In the genomic region with DNA sequence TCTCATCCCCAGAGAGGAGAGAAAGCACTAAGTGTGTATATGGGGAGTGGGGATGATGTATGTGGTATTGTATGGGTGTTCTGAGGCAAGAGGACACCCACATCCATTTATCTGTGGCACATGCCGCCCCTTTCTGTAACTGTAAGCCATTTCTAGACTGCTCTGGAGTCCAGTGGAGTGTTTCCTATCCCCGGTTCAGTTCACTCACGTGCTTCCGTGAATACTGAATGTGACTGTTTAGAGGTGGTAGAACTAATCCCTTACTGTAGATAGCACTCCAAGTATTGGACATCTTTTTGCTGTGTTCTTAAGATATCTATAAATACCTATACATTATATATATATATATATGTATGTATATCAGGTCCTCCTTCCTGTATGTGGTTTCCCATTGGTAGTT, we compare ENCODE assay signal across 13 mouse cellular contexts. TPM values are rescaled to one million over a fixed set of nuclear protein-coding genes. Genes with fewer than 3 reads are reported as not detected.
DNase-seq lines count a peak whose midpoint lies in the region; TF ChIP-seq lines count a peak whose summit lies in the region.
"Had no signal": no experiment of that assay in that cellular context is flagged by ENCODE, and none has a peak within 500 bp of the region (broad histone marks: within the 10 kb centered on the region; RNA-seq: fewer than 3 reads in every experiment).

No protein-coding gene starts in this region.

- no peak for TF ChIP-seq CTCF in MEL (IDR thresholded peaks at IDR 0.05 in 2 of 3, conservative IDR thresholded peaks at IDR 0.05 in 1 of 3; ENCODE audit: control insufficient read depth in 1 of 3, insufficient read depth in 1 of 3, low read depth in 2 of 3, low read length in 3 of 3, poor library complexity in 1 of 3, severe bottlenecking in 1 of 3)

- no peaks in the 10 kb centered on the region for H3K9me3 ChIP-seq in MEL (replicated peaks; ENCODE audit: insufficient read depth, low read length)
- H3K9me3 ChIP-seq: embryonic facial prominence, embryonic 10.5 days; embryonic facial prominence, embryonic 12.5 days; forebrain, embryonic 12.5 days; G1E had no signal

- TF ChIP-seq POLR2A in MEL (IDR thresholded peaks at IDR 0.05; ENCODE audit: control insufficient read depth in 1 of 2, insufficient read depth in 1 of 2, low read depth in 1 of 2, low read length in 2 of 2, poor library complexity in 1 of 2): no peak; a peak in 1 of 4 replicates

- peaks cover 0 to 15% of the 10 kb centered on the region in 2 experiments; a peak in 3 of 4 replicates for H3K36me3 ChIP-seq in MEL (ENCODE audit: control insufficient read depth in 1 of 2, insufficient read depth in 2 of 2, low read length in 2 of 2)

- no peak for TF ChIP-seq RAD21 in MEL (IDR thresholded peaks at IDR 0.05; ENCODE audit: low read depth, low read length)

- H3K9ac ChIP-seq in MEL (ENCODE audit: control insufficient read depth, low read depth, low read length, poor library complexity, severe bottlenecking): peak overlapping the region; percentile 24
- H3K9ac ChIP-seq: embryonic facial prominence, embryonic 12.5 days; forebrain, embryonic 12.5 days had no signal

- TF ChIP-seq EP300 in MEL (IDR thresholded peaks at IDR 0.05; ENCODE audit: low read depth in 1 of 2, low read length in 2 of 2): no peak

- intact Hi-C loops in heart, postnatal 25 days (cut with DNase I): loop anchor here (5.0 kb wide), 1 partner anchor 203 kb away; no protein-coding TSS in a partner anchor
- intact Hi-C loops in left cerebral cortex, postnatal 14 days (cut with DNase I): loop anchor here (10.0 kb wide), 1 partner anchor 120 kb away; no protein-coding TSS in a partner anchor
- intact Hi-C loops in left cerebral cortex, postnatal 4 days (cut with DNase I): no loop called here

- peak overlapping the region; percentile 66 for H3K27ac ChIP-seq in MEL (ENCODE audit: control insufficient read depth, low read depth, low read length)
- H3K27ac ChIP-seq: embryonic facial prominence, embryonic 10.5 days; embryonic facial prominence, embryonic 12.5 days; forebrain, embryonic 12.5 days had no signal

- DNase-seq in cerebellum, adult 9-11 months: peak; percentile 32
- no peak for DNase-seq in cerebellum, adult 18-20 months
- DNase-seq in heart, adult 11 months: peak; percentile 79
- no peak for DNase-seq in heart, postnatal 25 days (ENCODE audit: low spot score)
- peak; percentile 13 for DNase-seq in left cerebral cortex, postnatal 14 days (ENCODE audit: low spot score in 2 of 2)
- no peak for DNase-seq in left cerebral cortex, postnatal 4 days
- DNase-seq in MEL (ENCODE audit: low read depth, low spot score): peak; percentile 55
- DNase-seq in embryo, embryonic 9.5 days (ENCODE audit: extremely low spot score): no peak

- no peaks in the 10 kb centered on the region for H3K27me3 ChIP-seq in MEL (ENCODE audit: control insufficient read depth in 1 of 2, insufficient read depth in 2 of 2, low read length in 2 of 2)
- H3K27me3 ChIP-seq: CH12.LX; embryonic facial prominence, embryonic 12.5 days; forebrain, embryonic 12.5 days had no signal

- peaks cover 18% of the 10 kb centered on the region for H3K79me2 ChIP-seq in MEL (ENCODE audit: control insufficient read depth, insufficient read depth, low read length, poor library complexity)

- H3K4me1 ChIP-seq in MEL (ENCODE audit: control insufficient read depth in 1 of 2, insufficient read depth in 2 of 2, low read length in 2 of 2): peaks cover 6 to 14% of the 10 kb centered on the region in 2 experiments

- H3K4me3 ChIP-seq in MEL (ENCODE audit: control insufficient read depth in 1 of 2, insufficient read depth in 1 of 2, low read depth in 2 of 2, low read length in 2 of 2): peak overlapping the region; percentile 7 to 77; a peak in 3 of 4 replicates
- H3K4me3 ChIP-seq: embryonic facial prominence, embryonic 10.5 days; embryonic facial prominence, embryonic 12.5 days; forebrain, embryonic 12.5 days had no signal

TF ChIP-seq in MEL, 35 proteins besides CTCF, POLR2A, EP300 and RAD21:
- TF ChIP-seq ETS1 (IDR thresholded peaks at IDR 0.05; ENCODE audit: low read depth, low read length) (no peak), MYC (IDR thresholded peaks at IDR 0.05; ENCODE audit: low read depth, low read length) (peak; percentile 36; the same call in 1 of the 2 replicates), GATA1 (IDR thresholded peaks at IDR 0.05; ENCODE audit: low read depth, low read length) (no peak), JUND (IDR thresholded peaks at IDR 0.05; ENCODE audit: low read depth, low read length) (no peak), RCOR1 (IDR thresholded peaks at IDR 0.05; ENCODE audit: low read depth, low read length) (no peak), ELF1 (IDR thresholded peaks at IDR 0.05; ENCODE audit: low read depth, low read length) (no peak), MAFK (IDR thresholded peaks at IDR 0.05; ENCODE audit: borderline replicate concordance, low read depth, low read length) (no peak), BHLHE40 (IDR thresholded peaks at IDR 0.05; ENCODE audit: borderline replicate concordance, low read depth, low read length) (peak; percentile 86), MXI1 (IDR thresholded peaks at IDR 0.05; ENCODE audit: low read depth, low read length) (peak; percentile 42; the same call in 1 of the 2 replicates), ZKSCAN1 (IDR thresholded peaks at IDR 0.05; ENCODE audit: low read depth, low read length) (no peak), UBTF (IDR thresholded peaks at IDR 0.05; ENCODE audit: borderline replicate concordance, insufficient read depth, low read depth, low read length) (no peak), CHD1 (IDR thresholded peaks at IDR 0.05; ENCODE audit: low read depth, low read length) (no peak), POLR2AphosphoS2 (IDR thresholded peaks at IDR 0.05; ENCODE audit: low read length) (no peak), SMC3 (IDR thresholded peaks at IDR 0.05; ENCODE audit: low read depth, low read length) (no peak), ZMIZ1 (IDR thresholded peaks at IDR 0.05; ENCODE audit: low read depth, low read length) (no peak), MAZ (IDR thresholded peaks at IDR 0.05; ENCODE audit: low read depth, low read length) (no peak), MEF2A (IDR thresholded peaks at IDR 0.05; ENCODE audit: extremely low read depth, insufficient replicate concordance, low read depth, low read length, poor library complexity, severe bottlenecking) (no peak), NELFE (IDR thresholded peaks at IDR 0.05; ENCODE audit: low read depth, low read length) (no peak), MAX (IDR thresholded peaks at IDR 0.05; ENCODE audit: low read length) (peak; percentile 38; the same call in 1 of the 2 replicates), USF1 (IDR thresholded peaks at IDR 0.05; ENCODE audit: low read depth, low read length) (peak; percentile 37; the same call in 1 of the 2 replicates), GABPA (IDR thresholded peaks at IDR 0.05; ENCODE audit: low read depth, low read length) (no peak), NRF1 (IDR thresholded peaks at IDR 0.05; ENCODE audit: insufficient read depth, low read depth, low read length, poor library complexity, severe bottlenecking) (no peak), TBP (IDR thresholded peaks at IDR 0.05; ENCODE audit: low read depth, low read length) (no peak), KAT2A (conservative IDR thresholded peaks at IDR 0.05; ENCODE audit: low read depth, low read length) (no peak)
TF ChIP-seq in MEL: peak in this region for 5.

RNA-seq across cellular contexts. Expression of gene Setd6, which starts 1.3 kb away (rescaled TPM):
- 10 to 100 TPM; 14.1 to 15.1 TPM for total RNA-seq in heart, postnatal 25 days (2021)
- total RNA-seq in left cerebral cortex, postnatal 14 days (2021): 10 to 100 TPM; 15.8 to 17.4 TPM
- total RNA-seq in left cerebral cortex, postnatal 4 days (2021): 10 to 100 TPM; 27.9 to 28.5 TPM
- total RNA-seq in MEL (2012; rRNA removed): 37.8 and 42.0 TPM in 2 replicates
- 10 to 100 TPM in 1 of 2 experiments, not detected in 1; 78.4 TPM for polyA plus RNA-seq in MEL (2012; ENCODE audit: insufficient read depth in 1 of 2, insufficient read length in 2 of 2, low read depth in 1 of 2, low replicate concordance in 2 of 2, missing spikeins in 1 of 2)

RNA-seq across cellular contexts. Expression of gene Ndrg4, which starts 37.6 kb away (rescaled TPM):
- 100 to 1,000 TPM; 317 to 336 TPM for total RNA-seq in heart, postnatal 25 days (2021)
- 1,000 to 10,000 TPM; 1,641 to 1,725 TPM for total RNA-seq in left cerebral cortex, postnatal 14 days (2021)
- 100 to 1,000 TPM; 540 to 651 TPM for total RNA-seq in left cerebral cortex, postnatal 4 days (2021)
- 0.15 TPM in 1 of 2 replicates, not detected in the other for total RNA-seq in MEL (2012; rRNA removed)
- polyA plus RNA-seq in MEL (2012; ENCODE audit: insufficient read depth in 1 of 2, insufficient read length in 2 of 2, low read depth in 1 of 2, low replicate concordance in 2 of 2, missing spikeins in 1 of 2): under 1 TPM in 1 of 2 experiments, not detected in 1; 0.28 TPM
- polyA plus RNA-seq: G1E had no signal

Comparison
In these comparisons a context has a peak if more than half of its experiments do, and no peak if none do; other contexts are left out.
1. DNase-seq: peak in cerebellum, adult 9-11 months (single experiment), heart, adult 11 months (single experiment), left cerebral cortex, postnatal 14 days (2 of 2) and MEL (single experiment); none in cerebellum, adult 18-20 months (0 of 2), heart, postnatal 25 days (single experiment), left cerebral cortex, postnatal 4 days (single experiment) and embryo, embryonic 9.5 days (single experiment).
2. RNA of gene Ndrg4, which starts 37.6 kb away (total RNA-seq): 1,641 to 1,725 TPM in left cerebral cortex, postnatal 14 days, 540 to 651 TPM in left cerebral cortex, postnatal 4 days and 317 to 336 TPM in heart, postnatal 25 days; 0.15 TPM in MEL; every median in the first group is over 100 times any median in the second.